Mouse (Mus musculus): ENCODE results near the gene Speer4b. TPM values are rescaled to one million over a fixed set of nuclear protein-coding genes. Genes with fewer than 3 reads are reported as not detected.
"Not testable (repeated sequence)": the region's sequence is repeated elsewhere in the genome, so short reads cannot be mapped to it uniquely, and the experiment has no call there.

Gene Speer4b
- polyA plus RNA-seq (2012), result not detected in 2 replicates

DNA sequence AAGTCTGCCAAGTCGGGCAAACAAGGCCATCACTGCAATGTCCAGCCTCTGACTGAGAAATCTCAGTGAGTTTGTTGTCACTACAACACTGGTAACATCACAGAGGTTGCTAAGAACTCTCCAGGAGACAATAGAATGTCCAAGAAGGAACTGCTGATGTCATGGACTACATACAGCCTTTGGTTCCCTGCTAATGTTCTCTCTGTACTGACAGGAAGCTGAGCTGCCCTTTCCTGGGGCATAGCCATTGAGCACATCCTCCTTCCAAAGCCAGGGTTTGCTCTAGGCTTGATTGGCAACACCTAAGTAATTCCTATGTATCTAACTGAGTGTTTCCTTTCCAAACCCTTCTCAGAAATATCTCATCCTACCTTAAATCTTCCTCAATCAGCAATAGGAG, at the start of gene Speer4b:
Speer4b (minus strand) TSS at position 101 of the 400 bp plus-strand sequence.
- not testable (repeated sequence) for H3K9me3 ChIP-seq (ENCODE audit: control insufficient read depth, low read length); H3K36me3 ChIP-seq (ENCODE audit: control insufficient read depth); H3K27me3 ChIP-seq (ENCODE audit: control insufficient read depth); H3K4me1 ChIP-seq (ENCODE audit: control insufficient read depth); H3K4me3 ChIP-seq (replicated peaks)

- Histone ChIP-seq H3K4me3 (replicated peaks) (no peak overlapping the region), H3K9me3 (ENCODE audit: control insufficient read depth, low read length) (no peaks in the 10 kb centered on the region), H3K4me1 (ENCODE audit: control insufficient read depth) (no peaks in the 10 kb centered on the region), H3K36me3 (ENCODE audit: control insufficient read depth) (no peaks in the 10 kb centered on the region), H3K27me3 (ENCODE audit: control insufficient read depth) (no peaks in the 10 kb centered on the region)
- TF ChIP-seq TAL1 (IDR thresholded peaks at IDR 0.05; ENCODE audit: low read length) (no peak), GATA1 (IDR thresholded peaks at IDR 0.05; ENCODE audit: low read length) (no peak)
Measured at GRCm38 (mm10) chr5:27549291-27549690, 48.1 kb upstream of the Speer4b start.

- TF ChIP-seq GATA1 (IDR thresholded peaks at IDR 0.05; ENCODE audit: low read length) (no peak), TAL1 (IDR thresholded peaks at IDR 0.05; ENCODE audit: low read length) (no peak)
- Histone ChIP-seq H3K27me3 (ENCODE audit: control insufficient read depth) (no peaks in the 10 kb centered on the region), H3K4me1 (ENCODE audit: control insufficient read depth) (no peaks in the 10 kb centered on the region), H3K9me3 (ENCODE audit: control insufficient read depth, low read length) (no peaks in the 10 kb centered on the region), H3K4me3 (replicated peaks) (no peak overlapping the region), H3K36me3 (ENCODE audit: control insufficient read depth) (no peaks in the 10 kb centered on the region)
Measured at GRCm38 (mm10) chr5:27544816-27545270, 43.6 kb upstream of the Speer4b start.

GRCm38 (mm10) chr5:27526906-27527305, 25.7 kb upstream of the Speer4b start:
- no peak overlapping the region for H3K4me3 ChIP-seq (replicated peaks)
- no peaks in the 10 kb centered on the region for H3K36me3 ChIP-seq (ENCODE audit: control insufficient read depth)
- peaks cover 2% of the 10 kb centered on the region; the same call in 1 of the 2 replicates for H3K9me3 ChIP-seq (ENCODE audit: control insufficient read depth, low read length)
- H3K27me3 ChIP-seq (ENCODE audit: control insufficient read depth), result no peaks in the 10 kb centered on the region
- no peaks in the 10 kb centered on the region for H3K4me1 ChIP-seq (ENCODE audit: control insufficient read depth)
- no peak for TF ChIP-seq TAL1 (IDR thresholded peaks at IDR 0.05; ENCODE audit: low read length)
- TF ChIP-seq GATA1 (IDR thresholded peaks at IDR 0.05; ENCODE audit: low read length), result no peak

GRCm38 (mm10) chr5:27518716-27519115, 17.5 kb upstream of the Speer4b start:
- H3K36me3 ChIP-seq (ENCODE audit: control insufficient read depth), result no peaks in the 10 kb centered on the region

GRCm38 (mm10) chr5:27490942-27491341, 10.3 kb downstream of the Speer4b start:
- no peaks in the 10 kb centered on the region for H3K4me1 ChIP-seq (ENCODE audit: control insufficient read depth)

More at GRCm38 (mm10) chr5:27518716-27519115, 17.5 kb upstream of the Speer4b start:
- Histone ChIP-seq H3K4me1 (ENCODE audit: control insufficient read depth) (no peaks in the 10 kb centered on the region), H3K27me3 (ENCODE audit: control insufficient read depth) (no peaks in the 10 kb centered on the region), H3K4me3 (replicated peaks) (no peak overlapping the region), H3K9me3 (ENCODE audit: control insufficient read depth, low read length) (no peaks in the 10 kb centered on the region; the same call in 1 of the 2 replicates)
- TF ChIP-seq TAL1 (IDR thresholded peaks at IDR 0.05; ENCODE audit: low read length) (no peak), GATA1 (IDR thresholded peaks at IDR 0.05; ENCODE audit: low read length) (no peak)

DNA sequence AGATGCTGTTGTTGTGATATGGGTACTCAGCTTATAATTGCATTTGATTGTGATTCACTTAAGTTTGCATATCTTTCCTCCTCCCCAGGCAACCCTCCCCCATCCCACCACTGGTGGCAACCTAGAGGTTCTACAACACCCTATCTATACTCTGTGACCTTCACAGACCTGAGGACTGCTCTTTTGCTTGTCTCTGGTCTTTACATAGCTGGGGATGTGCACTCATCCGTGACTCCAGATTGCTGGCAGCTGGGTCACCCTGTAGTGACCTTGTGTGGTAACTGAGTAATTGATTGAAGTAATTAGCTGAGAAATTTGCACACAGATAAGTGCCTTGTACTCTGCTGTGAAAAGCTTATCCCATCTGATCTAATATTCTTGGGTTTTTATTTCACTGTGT, 15.1 kb downstream of the Speer4b start:
- TF ChIP-seq TAL1 (IDR thresholded peaks at IDR 0.05; ENCODE audit: low read length) (no peak), GATA1 (IDR thresholded peaks at IDR 0.05; ENCODE audit: low read length) (no peak)
- H3K36me3 ChIP-seq (ENCODE audit: control insufficient read depth), result no peaks in the 10 kb centered on the region
- no peaks in the 10 kb centered on the region for H3K9me3 ChIP-seq (ENCODE audit: control insufficient read depth, low read length)
- H3K4me3 ChIP-seq (replicated peaks), result no peak overlapping the region
- H3K27me3 ChIP-seq (ENCODE audit: control insufficient read depth), result no peaks in the 10 kb centered on the region
- H3K4me1 ChIP-seq (ENCODE audit: control insufficient read depth), result no peaks in the 10 kb centered on the region

More at GRCm38 (mm10) chr5:27490942-27491341, 10.3 kb downstream of the Speer4b start:
- Histone ChIP-seq H3K9me3 (ENCODE audit: control insufficient read depth, low read length) (no peaks in the 10 kb centered on the region), H3K27me3 (ENCODE audit: control insufficient read depth) (no peaks in the 10 kb centered on the region), H3K4me3 (replicated peaks) (no peak overlapping the region), H3K36me3 (ENCODE audit: control insufficient read depth) (no peaks in the 10 kb centered on the region)
- TF ChIP-seq TAL1 (IDR thresholded peaks at IDR 0.05; ENCODE audit: low read length), result no peak

DNA sequence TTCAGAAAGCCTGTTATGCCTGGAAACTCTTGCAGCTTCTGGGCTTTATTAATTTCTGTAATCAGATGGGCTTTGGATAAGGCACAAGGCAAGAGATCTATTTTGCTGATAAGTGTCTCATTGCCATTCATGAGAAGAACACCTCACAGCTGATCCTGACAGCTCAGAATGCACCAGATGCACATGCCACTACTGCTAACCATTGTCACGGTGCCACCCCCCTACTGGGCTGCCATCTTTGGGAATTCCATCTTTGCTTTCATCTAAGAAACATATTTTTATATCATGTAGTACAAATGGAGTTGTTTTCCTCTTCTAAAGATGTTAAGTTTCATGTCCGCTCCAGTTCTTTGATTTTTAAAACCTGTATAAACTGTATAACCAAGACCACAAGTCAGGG, 19.5 kb downstream of the Speer4b start:
- Histone ChIP-seq H3K4me3 (replicated peaks) (no peak overlapping the region), H3K9me3 (ENCODE audit: control insufficient read depth, low read length) (no peaks in the 10 kb centered on the region), H3K27me3 (ENCODE audit: control insufficient read depth) (no peaks in the 10 kb centered on the region), H3K4me1 (ENCODE audit: control insufficient read depth) (no peaks in the 10 kb centered on the region), H3K36me3 (ENCODE audit: control insufficient read depth) (no peaks in the 10 kb centered on the region)
- no peak for TF ChIP-seq TAL1 (IDR thresholded peaks at IDR 0.05; ENCODE audit: low read length)
- TF ChIP-seq GATA1 (IDR thresholded peaks at IDR 0.05; ENCODE audit: low read length), result no peak

GRCm38 (mm10) chr5:27474964-27475465, 26.2 kb downstream of the Speer4b start:
- Histone ChIP-seq H3K9me3 (ENCODE audit: control insufficient read depth, low read length) (no peaks in the 10 kb centered on the region), H3K4me1 (ENCODE audit: control insufficient read depth) (no peaks in the 10 kb centered on the region), H3K4me3 (replicated peaks) (no peak overlapping the region), H3K36me3 (ENCODE audit: control insufficient read depth) (no peaks in the 10 kb centered on the region), H3K27me3 (ENCODE audit: control insufficient read depth) (no peaks in the 10 kb centered on the region)
- TF ChIP-seq GATA1 (IDR thresholded peaks at IDR 0.05; ENCODE audit: low read length) (no peak), TAL1 (IDR thresholded peaks at IDR 0.05; ENCODE audit: low read length) (no peak)

DNA sequence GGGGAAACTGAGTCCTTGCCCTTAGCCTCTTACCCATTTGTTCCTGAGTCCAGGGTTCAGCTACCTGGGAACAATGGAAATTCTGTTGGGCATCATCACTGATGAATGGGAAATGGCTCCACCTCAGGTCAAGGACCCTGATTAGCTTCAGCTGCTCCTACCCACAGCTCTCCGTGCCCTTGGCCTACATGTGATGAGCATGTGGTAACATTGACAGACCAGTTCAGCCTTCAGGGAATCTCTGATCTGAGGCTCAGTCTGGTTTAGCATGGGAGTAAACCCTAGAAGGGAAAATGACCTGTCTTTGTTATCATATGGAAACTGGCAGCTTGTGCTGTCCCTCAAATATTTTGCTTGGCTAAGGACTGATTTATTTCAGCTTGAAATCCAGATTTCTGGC, 43.6 kb downstream of the Speer4b start:
- TF ChIP-seq TAL1 (IDR thresholded peaks at IDR 0.05; ENCODE audit: low read length) (no peak), GATA1 (IDR thresholded peaks at IDR 0.05; ENCODE audit: low read length) (no peak)
- H3K4me1 ChIP-seq (ENCODE audit: control insufficient read depth), result no peaks in the 10 kb centered on the region

More for the DNA sequence above, 43.6 kb downstream of the Speer4b start:
- H3K36me3 ChIP-seq (ENCODE audit: control insufficient read depth), result no peaks in the 10 kb centered on the region
- no peak overlapping the region for H3K4me3 ChIP-seq (replicated peaks)
- no peaks in the 10 kb centered on the region for H3K9me3 ChIP-seq (ENCODE audit: control insufficient read depth, low read length)
- H3K27me3 ChIP-seq (ENCODE audit: control insufficient read depth), result no peaks in the 10 kb centered on the region

All from erythroblast, embryonic 14.5 days (primary cell).